Mouse (Mus musculus): Measurements from ENCODE around the gene Atm.

- TF ChIP-seq CTCF (IDR thresholded peaks at IDR 0.05; ENCODE audit: low read depth, low read length) (no peak), TAL1 (conservative IDR thresholded peaks at IDR 0.05; ENCODE audit: low read depth, low read length) (no peak), GATA1 (IDR thresholded peaks at IDR 0.05; ENCODE audit: borderline replicate concordance, low read length) (no peak), GATA2 (IDR thresholded peaks at IDR 0.05; ENCODE audit: borderline replicate concordance, low read depth, low read length) (no peak)
Observed at GRCm38 (mm10) chr9:53397685-53398387, 138.7 kb downstream of the Atm start.

All from G1E (cell line).